In the genomic region with DNA sequence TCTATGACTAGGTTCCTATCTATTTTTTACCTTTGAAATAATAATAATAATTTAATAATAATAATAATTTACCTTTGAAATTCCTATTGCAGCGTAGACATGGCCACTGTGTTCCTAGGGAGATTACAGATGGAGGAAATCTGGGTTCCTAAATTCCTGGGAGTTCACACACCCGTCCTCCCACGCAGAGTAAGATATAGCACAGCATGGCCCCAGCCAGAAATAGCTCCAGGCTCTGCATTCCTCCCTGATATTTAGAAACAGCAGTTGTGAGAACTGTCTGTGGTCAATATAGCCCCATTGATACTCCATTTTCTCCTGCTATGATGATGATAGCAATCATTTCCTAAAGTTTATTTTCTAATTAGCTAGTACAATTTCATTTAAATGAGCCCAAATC, we compare ENCODE assay signal across 19 mouse cellular contexts. TPM values are rescaled to one million over a fixed set of nuclear protein-coding genes. Genes with fewer than 3 reads are reported as not detected.
"Had no signal": no experiment of that assay in that cellular context is flagged by ENCODE, and none has a peak within 500 bp of the region (broad histone marks: within the 10 kb centered on the region; RNA-seq: fewer than 3 reads in every experiment).

No protein-coding gene starts in this region.

- H3K4me1 ChIP-seq: lung, embryonic 15.5 days; megakaryocyte, embryonic 14.5 days; midbrain, embryonic 13.5 days; midbrain, embryonic 15.5 days; neural tube, embryonic 12.5 days; stomach, embryonic 15.5 days had no signal

- DNase-seq: lung, postnatal 14 days; lung, postnatal 36 days; right cerebral cortex, postnatal 14 days; thymus, adult 2 months; thymus, postnatal 25 days; thymus, postnatal 4 days had no signal

- ATAC-seq: lung, postnatal 0 days; midbrain, embryonic 13.5 days; midbrain, embryonic 15.5 days had no signal

- H3K36me3 ChIP-seq: lung, embryonic 15.5 days; midbrain, embryonic 13.5 days; midbrain, embryonic 15.5 days; neural tube, embryonic 12.5 days; stomach, embryonic 15.5 days had no signal

- H3K4me3 ChIP-seq: lung, embryonic 15.5 days; megakaryocyte, embryonic 14.5 days; midbrain, embryonic 13.5 days; midbrain, embryonic 15.5 days; neural tube, embryonic 12.5 days; stomach, embryonic 15.5 days had no signal

- H3K27ac ChIP-seq: lung, embryonic 15.5 days; macrophage; midbrain, embryonic 13.5 days; midbrain, embryonic 15.5 days; neural tube, embryonic 12.5 days; stomach, embryonic 15.5 days; stomach, postnatal 0 days had no signal

- H3K9ac ChIP-seq: lung, embryonic 15.5 days; midbrain, embryonic 13.5 days; midbrain, embryonic 15.5 days; neural tube, embryonic 12.5 days; stomach, embryonic 15.5 days had no signal

- H3K4me2 ChIP-seq: lung, embryonic 15.5 days; midbrain, embryonic 11.5 days; midbrain, embryonic 13.5 days; midbrain, embryonic 15.5 days; neural tube, embryonic 12.5 days; stomach, embryonic 15.5 days had no signal

- H3K27me3 ChIP-seq: lung, embryonic 15.5 days; megakaryocyte, embryonic 14.5 days; midbrain, embryonic 13.5 days; midbrain, embryonic 15.5 days; neural tube, embryonic 12.5 days; stomach, embryonic 15.5 days had no signal

- H3K9me3 ChIP-seq: lung, embryonic 15.5 days; megakaryocyte, embryonic 14.5 days; midbrain, embryonic 13.5 days; midbrain, embryonic 15.5 days; neural tube, embryonic 12.5 days; stomach, embryonic 15.5 days had no signal

RNA-seq across cellular contexts. Expression of gene Sox11, which starts 30.1 kb away (rescaled TPM):
- total RNA-seq: megakaryocyte progenitor cell, adult 5-6 weeks; monocyte, adult 5-6 weeks; neutrophil, adult 5-6 weeks had no signal
- polyA plus RNA-seq: macrophage had no signal
